Mouse (Mus musculus) neural tube, postnatal 0 days (tissue): ENCODE measurements around the gene Gm14137. TPM values are rescaled to one million over a fixed set of nuclear protein-coding genes. Genes with fewer than 3 reads are reported as not detected.

ENCODE experiments used
- polyA plus RNA-seq: library from polyadenylated mRNA; unstranded; fragments of >200 nt; fragmentation: Nextera tagmentation; extraction: Ambion mirVana; gene quantifications from 2 replicates; pipeline ENCODE4 v1.2.1, GENCODE M21; 2015

The Gm14137 gene
- 0.32 and 0.74 TPM in 2 replicates for polyA plus RNA-seq

DNA sequence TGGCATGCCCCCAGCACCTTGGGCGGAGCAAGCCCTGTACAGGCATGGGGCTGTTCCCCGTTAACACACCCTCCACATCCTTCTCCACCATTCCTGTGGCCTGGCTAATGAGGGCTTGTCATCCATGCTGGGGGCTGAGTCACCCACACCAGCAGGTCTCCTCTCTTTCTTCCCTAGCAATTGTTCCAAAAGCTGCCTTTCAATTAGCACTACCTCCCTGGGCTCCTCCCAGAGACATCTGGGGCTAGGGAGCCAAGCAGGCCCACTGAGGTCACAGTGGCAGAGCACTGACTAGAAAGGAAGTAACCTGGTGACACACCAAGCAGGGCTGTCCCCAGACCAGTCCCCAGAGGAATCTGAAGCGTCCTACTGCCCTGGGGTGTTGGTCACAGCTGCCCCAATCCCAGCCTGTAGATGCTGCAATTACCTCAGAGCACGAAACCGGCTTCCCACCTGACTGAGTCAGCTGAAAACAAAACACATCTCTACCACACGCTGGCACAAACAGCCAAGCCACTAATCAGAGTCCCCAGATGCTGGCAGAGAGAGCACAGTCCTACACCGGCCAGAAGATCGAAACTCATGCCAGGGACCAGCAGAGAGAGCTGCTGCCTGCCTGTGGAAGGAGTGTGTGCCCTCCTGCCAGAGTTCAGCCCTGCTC, at the start of gene Gm14137:
Gene Gm14137 (plus strand): TSS at position 519 of the 661 bp plus-strand sequence.

DNA sequence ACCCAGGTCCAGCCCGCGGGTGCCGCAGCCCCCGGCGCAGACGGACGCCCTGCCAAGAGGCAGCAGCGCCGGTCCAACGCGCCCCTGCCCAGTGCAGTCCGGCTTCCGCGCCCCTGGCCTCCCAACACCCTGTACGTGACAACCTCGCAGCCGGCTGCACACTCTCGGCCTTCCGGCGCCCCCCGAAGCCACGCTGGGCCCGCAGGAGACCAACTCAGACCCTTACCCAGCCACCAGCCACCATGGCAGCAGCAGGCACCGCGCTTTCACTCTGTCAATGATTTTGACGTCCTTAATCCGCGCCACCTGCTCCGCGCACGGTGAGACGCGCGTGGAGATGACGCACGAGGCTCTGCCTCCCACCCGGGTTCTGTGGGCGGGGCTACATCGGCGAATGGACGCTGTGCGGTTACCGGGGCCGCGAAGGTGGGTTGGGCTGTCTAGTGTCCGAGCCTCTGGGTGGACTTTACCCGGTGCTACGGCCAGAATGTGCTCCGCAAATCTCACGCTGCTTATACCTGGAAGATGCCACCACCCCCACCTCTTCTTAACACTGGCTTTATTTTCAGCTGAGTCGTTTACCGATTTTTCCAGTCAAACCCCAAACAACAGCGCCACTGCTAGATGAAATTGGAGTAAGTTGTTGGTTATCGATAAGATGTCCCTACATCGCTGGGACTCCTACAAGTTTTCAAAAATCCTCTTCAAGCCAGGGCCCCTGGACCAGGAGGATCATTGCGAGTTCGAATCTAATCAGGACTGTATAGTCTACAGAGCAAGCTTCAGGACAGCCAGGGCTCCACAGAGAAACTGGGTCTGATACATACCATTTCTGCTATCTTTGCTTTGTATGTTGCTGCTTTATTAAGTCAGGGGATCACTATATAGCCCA, 17.4 kb upstream of the Gm14137 start, which contains the start of gene Rmdn3:
Gene Rmdn3 (minus strand): TSS at position 354 of the 892 bp plus-strand sequence.

DNA sequence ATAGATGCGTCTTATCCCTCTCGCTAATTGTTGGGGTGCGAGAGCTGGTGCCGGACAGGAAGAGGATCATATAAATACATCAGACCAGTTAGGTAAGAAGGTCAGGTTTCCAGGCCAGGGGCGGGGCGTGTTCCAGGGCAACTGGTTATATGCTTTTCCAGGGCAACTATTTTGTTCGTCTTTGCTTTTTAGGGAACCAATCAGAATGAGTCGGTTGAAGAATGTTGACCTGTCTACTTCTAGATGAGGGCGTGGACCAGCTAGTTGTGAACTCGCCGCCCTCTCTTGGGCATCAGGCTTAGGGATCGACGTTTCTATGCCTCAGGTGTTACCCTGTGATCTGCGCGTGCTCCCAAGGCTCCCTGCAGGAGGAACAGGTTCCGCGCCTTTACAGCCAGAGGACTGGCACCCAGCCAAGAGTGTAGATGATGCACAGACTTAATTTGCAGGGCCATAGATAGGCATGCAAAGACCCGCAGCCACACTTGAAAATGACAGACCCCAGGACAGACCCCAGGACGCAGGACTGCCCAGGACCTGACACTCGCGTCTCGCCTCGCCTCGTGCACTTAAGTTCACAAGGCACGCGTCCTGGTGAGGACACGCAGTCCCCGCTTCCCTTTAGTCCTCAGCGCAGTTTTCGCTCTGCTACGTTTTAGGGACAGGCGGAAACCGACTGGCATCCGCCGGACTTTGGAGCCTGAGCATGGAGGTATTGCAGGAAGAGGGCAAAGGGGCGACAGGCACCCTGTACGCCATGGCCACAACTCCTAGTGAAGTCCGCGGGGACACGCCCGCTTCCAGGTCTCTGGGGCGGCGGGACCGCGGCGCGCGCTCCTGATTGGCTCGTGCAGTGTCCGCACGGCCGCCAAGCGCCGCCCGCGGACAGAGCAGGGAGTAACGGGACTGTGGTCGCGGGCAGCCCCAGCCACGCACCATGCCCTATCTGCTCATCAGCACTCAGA, 7.1 kb upstream of the Gm14137 start, which contains the start of gene Gchfr:
Gene Gchfr (plus strand): TSS at position 873 of the 965 bp plus-strand sequence.

DNA sequence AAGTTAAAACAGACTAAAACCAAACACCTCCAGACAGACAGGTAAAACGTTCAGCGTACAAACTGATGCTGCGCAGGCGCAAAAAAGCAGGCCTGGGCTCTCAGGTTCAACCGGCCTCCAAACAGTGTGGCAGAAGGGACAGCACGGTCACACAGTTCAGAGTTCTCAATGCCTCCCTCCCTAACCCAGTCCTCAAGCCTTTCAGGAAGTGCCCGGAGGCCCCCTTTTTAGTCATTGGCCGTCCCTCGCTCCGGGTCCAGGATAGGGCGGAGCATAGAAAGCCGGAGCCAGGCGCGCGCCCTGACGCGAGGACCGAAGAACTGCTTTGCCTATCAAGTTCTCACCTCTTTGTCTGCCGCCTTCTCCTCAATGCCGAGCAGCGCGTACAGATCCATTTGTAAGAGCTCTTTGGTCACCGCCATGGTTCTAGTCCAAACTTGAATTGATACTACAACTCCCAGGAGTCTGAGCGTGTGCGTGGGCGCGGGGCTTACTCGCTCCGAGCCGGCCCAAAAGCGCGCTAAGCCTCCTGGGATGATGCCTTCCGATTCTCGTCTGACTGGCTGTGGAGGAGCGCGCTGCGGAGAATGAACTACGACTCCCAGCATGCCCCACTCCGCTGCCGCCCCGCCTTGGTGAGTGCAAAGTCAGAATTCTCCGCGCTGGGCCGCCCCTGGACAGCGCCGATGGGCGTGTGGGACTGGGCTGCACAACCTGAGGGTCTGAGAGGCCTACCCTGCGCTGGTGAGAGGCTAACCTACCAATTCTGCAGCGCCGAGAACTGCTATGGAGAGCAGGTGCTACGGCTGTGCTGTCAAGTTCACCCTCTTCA, 34.3 kb downstream of the Gm14137 start, which contains the start of the genes Zfyve19 and Dnajc17:
Gene Zfyve19 (plus strand): TSS at position 274 of the 832 bp plus-strand sequence.
Gene Dnajc17 (minus strand): TSS at position 452 of the 832 bp plus-strand sequence.

Other genes starting within 250 kb of the Gm14137 start
- gene Chst14, start 248.0 kb upstream of the Gm14137 start, polyA plus RNA-seq, result 5.2 and 6.4 TPM in 2 replicates
- 46.5 and 49.0 TPM in 2 replicates for gene Ccdc32, start 145.1 kb upstream of the Gm14137 start, polyA plus RNA-seq
- 3.4 and 4.1 TPM in 2 replicates for gene Rpusd2, start 139.7 kb upstream of the Gm14137 start, polyA plus RNA-seq
- gene Knl1, start 127.4 kb upstream of the Gm14137 start, polyA plus RNA-seq, result 3.9 and 4.6 TPM in 2 replicates
- gene Rad51, start 61.7 kb upstream of the Gm14137 start, polyA plus RNA-seq, result 4.9 and 5.0 TPM in 2 replicates
- 37.5 and 40.3 TPM in 2 replicates for gene Rmdn3, start 17.5 kb upstream of the Gm14137 start, polyA plus RNA-seq
- gene Gchfr, start 6.7 kb upstream of the Gm14137 start, polyA plus RNA-seq, result 5.1 and 5.2 TPM in 2 replicates
- 50.5 and 60.4 TPM in 2 replicates for gene Zfyve19, start 34.1 kb downstream of the Gm14137 start, polyA plus RNA-seq
- 18.1 and 21.3 TPM in 2 replicates for gene Dnajc17, start 34.3 kb downstream of the Gm14137 start, polyA plus RNA-seq
- not detected in 2 replicates for gene Ppp1r14d, start 55.4 kb downstream of the Gm14137 start, polyA plus RNA-seq
- gene Spint1, start 62.9 kb downstream of the Gm14137 start, polyA plus RNA-seq, result 0.68 and 0.87 TPM in 2 replicates
- gene Rhov, start 96.8 kb downstream of the Gm14137 start, polyA plus RNA-seq, result 48.6 and 49.2 TPM in 2 replicates
- gene Vps18, start 114.2 kb downstream of the Gm14137 start, polyA plus RNA-seq, result 17.6 and 19.3 TPM in 2 replicates
- 1.8 and 3.0 TPM in 2 replicates for gene Dll4, start 151.3 kb downstream of the Gm14137 start, polyA plus RNA-seq
- gene Chac1, start 176.7 kb downstream of the Gm14137 start, polyA plus RNA-seq, result 15.1 and 16.3 TPM in 2 replicates